Mouse (Mus musculus): ENCODE results near the gene Gm20538. TPM values are rescaled to one million over a fixed set of nuclear protein-coding genes. Genes with fewer than 3 reads are reported as not detected.

Gm20538 gene
- polyA plus RNA-seq (2016; fragmentation: Nextera tagmentation; extraction: Ambion mirVana): not detected in 2 replicates

- ATAC-seq: no peak
- Histone ChIP-seq H3K4me2 (peak within 1 kb of the TSS; percentile 88; the same call in 1 of the 2 replicates), H3K9me3 (replicated peaks) (no peaks in the 10 kb centered on the region), H3K27ac (no peak within 1 kb of the TSS), H3K4me1 (peaks cover 21% of the 10 kb centered on the region), H3K36me3 (peaks cover 59% of the 10 kb centered on the region), H3K27me3 (replicated peaks) (0 out of 2 replicates have a peak, but pooled peaks cover 2% of the 10 kb centered on the region), H3K9ac (no peak within 1 kb of the TSS), H3K4me3 (no peak within 1 kb of the TSS)
- 88% methylated on average over 4 of the region's 4 CpGs for WGBS (ENCODE audit: insufficient replicate concordance)
Measured at GRCm38 (mm10) chr19:44552731-44553130, at the start of gene Gm20538. Gene Gm20538 (minus strand): TSS chr19:44552831.

DNA sequence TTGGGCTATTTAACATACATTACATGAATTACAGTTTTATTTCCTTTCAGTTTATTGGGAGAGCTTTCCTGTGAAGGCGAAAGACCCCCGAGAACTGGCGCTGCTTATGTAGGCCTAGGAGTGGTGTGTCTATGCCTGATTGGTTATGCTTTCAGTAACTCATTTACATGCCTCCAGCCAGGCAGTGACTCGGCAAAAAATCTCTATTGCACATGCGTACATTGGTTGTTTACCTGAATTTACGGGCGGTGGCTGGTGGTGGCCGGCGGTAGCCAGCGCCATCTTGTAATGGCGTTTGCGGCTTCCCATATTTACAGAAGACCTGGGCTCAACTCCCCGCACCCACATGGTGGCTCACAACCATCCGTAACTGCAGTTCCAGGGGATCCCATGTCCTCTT lies 41.5 kb upstream of the Gm20538 start:
- H3K9ac ChIP-seq: no peak overlapping the region
- no peaks in the 10 kb centered on the region for H3K36me3 ChIP-seq
- no peak for ATAC-seq
- H3K4me1 ChIP-seq: no peaks in the 10 kb centered on the region
- no peak overlapping the region for H3K27ac ChIP-seq
- peaks cover 35% of the 10 kb centered on the region; the same call in 1 of the 2 replicates for H3K27me3 ChIP-seq (replicated peaks)
- H3K4me3 ChIP-seq: no peak overlapping the region
- no peak overlapping the region for H3K4me2 ChIP-seq
- H3K9me3 ChIP-seq (replicated peaks): no peaks in the 10 kb centered on the region
- 85% methylated on average over 14 of the region's 14 CpGs for WGBS (ENCODE audit: insufficient replicate concordance)

DNA sequence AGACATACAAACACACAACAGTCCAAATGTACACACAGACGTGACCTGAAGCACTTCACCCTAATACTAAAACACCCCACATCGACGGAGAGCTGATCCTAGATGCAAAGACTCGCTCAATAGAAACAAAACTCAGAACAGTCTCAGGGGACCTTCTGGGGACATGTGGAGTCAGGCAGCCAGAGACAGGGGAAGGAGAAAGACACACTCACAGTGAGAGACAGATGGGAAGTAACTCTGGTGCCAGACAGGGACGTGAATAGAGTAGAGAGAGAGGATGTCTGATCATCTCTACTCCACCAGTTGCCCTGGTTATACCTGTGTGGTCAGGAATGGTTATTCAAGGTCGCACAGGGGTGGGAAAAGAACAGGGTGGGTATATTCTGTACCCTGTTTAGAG lies 39.0 kb upstream of the Gm20538 start:
- Histone ChIP-seq H3K36me3 (no peaks in the 10 kb centered on the region), H3K27me3 (replicated peaks) (peaks cover 42% of the 10 kb centered on the region), H3K4me2 (no peak overlapping the region), H3K9me3 (replicated peaks) (no peaks in the 10 kb centered on the region), H3K27ac (no peak overlapping the region), H3K4me1 (no peaks in the 10 kb centered on the region), H3K4me3 (no peak overlapping the region), H3K9ac (no peak overlapping the region)
- no peak for ATAC-seq
- 59% methylated on average over 6 of the region's 6 CpGs for WGBS (ENCODE audit: insufficient replicate concordance)

- Histone ChIP-seq H3K27me3 (replicated peaks) (peaks cover 44% of the 10 kb centered on the region), H3K9ac (no peak overlapping the region), H3K4me1 (no peaks in the 10 kb centered on the region), H3K36me3 (no peaks in the 10 kb centered on the region), H3K27ac (no peak overlapping the region), H3K4me3 (no peak overlapping the region), H3K9me3 (replicated peaks) (no peaks in the 10 kb centered on the region), H3K4me2 (no peak overlapping the region)
- WGBS (ENCODE audit: insufficient replicate concordance): 70% methylated on average over 18 of the region's 18 CpGs
- ATAC-seq: no peak
Measured at GRCm38 (mm10) chr19:44590992-44591391, 38.4 kb upstream of the Gm20538 start.

DNA sequence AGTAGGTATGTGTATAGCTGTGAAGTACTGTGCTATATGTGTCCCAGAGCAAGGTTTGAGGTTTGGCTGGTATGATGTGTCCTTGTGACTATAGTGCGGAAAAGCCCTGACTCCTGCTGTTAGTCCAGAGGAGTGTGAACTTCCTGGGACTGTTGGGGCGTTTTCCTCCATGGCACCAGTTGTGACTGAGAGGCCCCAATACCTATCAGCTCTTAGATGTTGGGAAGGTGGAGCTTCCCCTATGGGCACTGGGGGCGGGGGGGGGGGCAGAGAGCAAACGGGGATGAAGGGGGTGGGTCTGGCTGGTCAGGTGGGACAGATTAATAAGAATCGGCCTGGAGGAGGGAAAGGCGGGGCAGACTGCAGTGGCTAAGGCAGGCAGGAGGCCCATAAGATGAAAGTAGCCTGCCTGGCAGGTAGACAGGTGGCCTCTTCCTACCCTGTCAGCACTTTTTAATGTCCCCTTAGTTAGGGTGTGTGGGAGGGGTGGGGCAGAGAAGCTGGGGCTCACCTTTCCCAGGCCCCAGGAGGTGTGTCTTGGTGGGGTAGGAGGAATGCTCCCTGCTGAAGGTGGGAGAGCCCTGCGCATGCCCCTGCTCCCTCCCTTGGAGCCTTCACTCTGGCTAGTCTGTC lies 37.1 kb upstream of the Gm20538 start:
- peaks cover 56% of the 10 kb centered on the region for H3K27me3 ChIP-seq (replicated peaks)
- no peak overlapping the region for H3K27ac ChIP-seq
- no peak for ATAC-seq
- H3K9ac ChIP-seq: no peak overlapping the region
- H3K4me3 ChIP-seq: no peak overlapping the region
- no peak overlapping the region for H3K4me2 ChIP-seq
- no peaks in the 10 kb centered on the region for H3K4me1 ChIP-seq
- 42% methylated on average over 7 of the region's 7 CpGs for WGBS (ENCODE audit: insufficient replicate concordance)
- no peaks in the 10 kb centered on the region for H3K9me3 ChIP-seq (replicated peaks)
- no peaks in the 10 kb centered on the region for H3K36me3 ChIP-seq

DNA sequence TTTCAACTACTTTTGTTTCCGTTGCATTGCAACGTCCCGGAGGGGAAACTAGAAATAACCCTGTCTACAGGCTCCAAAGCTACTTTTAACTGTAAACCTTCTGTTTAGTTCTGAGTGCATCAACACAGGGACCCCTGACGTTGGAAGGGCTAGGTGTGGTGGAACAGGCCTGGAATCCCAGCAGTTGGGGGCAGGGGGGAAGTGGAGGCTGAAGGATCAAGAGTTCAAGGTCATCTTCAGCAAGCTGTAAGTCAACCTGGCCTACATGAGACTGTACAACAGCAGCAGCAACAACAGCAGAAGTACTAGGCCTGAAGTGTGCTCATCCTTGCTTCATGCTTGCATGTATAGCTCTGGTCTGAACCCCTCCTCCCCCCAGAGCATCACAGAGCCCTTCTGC lies 35.4 kb upstream of the Gm20538 start:
- Histone ChIP-seq H3K27ac (no peak overlapping the region), H3K9ac (no peak overlapping the region), H3K27me3 (replicated peaks) (peaks cover 73% of the 10 kb centered on the region), H3K4me1 (no peaks in the 10 kb centered on the region), H3K4me2 (no peak overlapping the region), H3K36me3 (no peaks in the 10 kb centered on the region), H3K9me3 (replicated peaks) (no peaks in the 10 kb centered on the region), H3K4me3 (no peak overlapping the region)
- 25% methylated on average over 4 of the region's 4 CpGs for WGBS (ENCODE audit: insufficient replicate concordance)
- no peak for ATAC-seq

GRCm38 (mm10) chr19:44582638-44583309 lies 30.1 kb upstream of the Gm20538 start:
- ATAC-seq: peak; percentile 68
- Histone ChIP-seq H3K9ac (no peak overlapping the region), H3K27me3 (replicated peaks) (peaks cover 60% of the 10 kb centered on the region), H3K36me3 (no peaks in the 10 kb centered on the region), H3K4me2 (no peak overlapping the region), H3K9me3 (replicated peaks) (no peaks in the 10 kb centered on the region), H3K4me3 (no peak overlapping the region), H3K27ac (no peak overlapping the region), H3K4me1 (no peaks in the 10 kb centered on the region)
- 32% methylated on average over 9 of the region's 9 CpGs for WGBS (ENCODE audit: insufficient replicate concordance)

- no peak for ATAC-seq
- no peaks in the 10 kb centered on the region for H3K9me3 ChIP-seq (replicated peaks)
- H3K9ac ChIP-seq: no peak overlapping the region
- H3K36me3 ChIP-seq: no peaks in the 10 kb centered on the region
- no peaks in the 10 kb centered on the region for H3K4me1 ChIP-seq
- H3K27ac ChIP-seq: no peak overlapping the region
- peaks cover 53% of the 10 kb centered on the region for H3K27me3 ChIP-seq (replicated peaks)
- no peak overlapping the region for H3K4me3 ChIP-seq
- H3K4me2 ChIP-seq: no peak overlapping the region
- WGBS (ENCODE audit: insufficient replicate concordance): 85% methylated on average over 10 of the region's 10 CpGs
Measured at GRCm38 (mm10) chr19:44582103-44582502, 29.5 kb upstream of the Gm20538 start.

DNA sequence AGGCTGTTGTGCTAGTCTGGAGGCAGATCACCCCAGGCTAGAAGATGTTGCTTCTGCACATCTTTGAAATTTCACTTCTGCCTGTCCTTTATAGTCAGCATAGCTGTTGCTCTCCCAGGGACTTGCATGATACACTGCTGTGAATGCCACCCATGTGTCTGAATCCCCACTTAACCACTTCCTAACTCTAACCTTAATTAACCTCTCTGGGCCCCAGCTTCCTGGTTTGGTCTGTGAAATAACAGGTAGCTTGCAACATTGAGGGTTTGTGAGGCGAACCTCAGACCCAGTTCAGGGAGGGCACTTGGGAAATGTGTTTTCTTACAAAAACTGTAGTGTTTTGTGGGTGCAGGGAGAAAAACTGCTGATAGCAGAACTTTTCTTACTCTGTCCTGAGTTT lies 25.4 kb upstream of the Gm20538 start:
- no peak overlapping the region for H3K27ac ChIP-seq
- no peaks in the 10 kb centered on the region for H3K4me1 ChIP-seq
- H3K4me2 ChIP-seq: no peak overlapping the region
- no peak overlapping the region for H3K4me3 ChIP-seq
- H3K9me3 ChIP-seq (replicated peaks): no peaks in the 10 kb centered on the region
- 0 out of 2 replicates have a peak, but pooled peaks cover 12% of the 10 kb centered on the region for H3K27me3 ChIP-seq (replicated peaks)
- H3K9ac ChIP-seq: no peak overlapping the region
- peaks cover 25% of the 10 kb centered on the region for H3K36me3 ChIP-seq
- no peak for ATAC-seq
- 42% methylated on average over 1 of the region's 1 CpGs for WGBS (ENCODE audit: insufficient replicate concordance)

- no peak overlapping the region for H3K4me2 ChIP-seq
- no peak for ATAC-seq
- no peaks in the 10 kb centered on the region for H3K27me3 ChIP-seq (replicated peaks)
- no peaks in the 10 kb centered on the region for H3K4me1 ChIP-seq
- no peak overlapping the region for H3K4me3 ChIP-seq
- H3K9ac ChIP-seq: no peak overlapping the region
- no peak overlapping the region for H3K27ac ChIP-seq
- peaks cover 43% of the 10 kb centered on the region for H3K36me3 ChIP-seq
- WGBS (ENCODE audit: insufficient replicate concordance): 74% methylated on average over 7 of the region's 7 CpGs
- no peaks in the 10 kb centered on the region for H3K9me3 ChIP-seq (replicated peaks)
Measured at GRCm38 (mm10) chr19:44576275-44576674, 23.6 kb upstream of the Gm20538 start.

DNA sequence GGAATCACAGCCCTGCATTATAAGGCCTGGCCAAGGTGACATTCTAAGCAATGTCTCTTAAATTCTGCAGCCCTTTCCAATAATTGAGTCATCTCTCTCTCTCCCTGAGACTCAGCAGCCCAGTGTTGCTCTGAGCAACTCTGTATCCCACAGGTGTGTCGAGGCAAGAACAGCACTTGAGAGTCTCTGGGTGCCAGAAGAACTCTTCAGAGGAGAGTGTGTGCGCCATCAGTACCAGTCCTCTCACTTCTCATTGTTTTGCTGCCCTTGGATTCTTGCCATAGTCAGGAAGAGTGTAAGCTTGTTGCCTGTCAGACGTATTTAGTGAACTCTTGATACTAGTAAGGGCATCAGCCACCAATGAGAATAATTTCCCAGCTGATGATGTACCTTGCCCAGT lies 15.1 kb upstream of the Gm20538 start:
- ATAC-seq: no peak
- H3K4me3 ChIP-seq: no peak overlapping the region
- H3K9me3 ChIP-seq (replicated peaks): no peaks in the 10 kb centered on the region
- peaks cover 15% of the 10 kb centered on the region for H3K4me1 ChIP-seq
- H3K27me3 ChIP-seq (replicated peaks): no peaks in the 10 kb centered on the region
- no peak overlapping the region for H3K4me2 ChIP-seq
- WGBS (ENCODE audit: insufficient replicate concordance): 77% methylated on average over 3 of the region's 3 CpGs
- H3K36me3 ChIP-seq: peaks cover 87% of the 10 kb centered on the region
- H3K27ac ChIP-seq: no peak overlapping the region
- H3K9ac ChIP-seq: no peak overlapping the region

- Histone ChIP-seq H3K4me2 (peak overlapping the region; percentile 83), H3K4me1 (peaks cover 15% of the 10 kb centered on the region), H3K4me3 (0 out of 2 replicates have a peak overlapping the region, but pooled peaks have one; percentile 77), H3K9ac (no peak overlapping the region), H3K36me3 (peaks cover 49% of the 10 kb centered on the region), H3K27ac (no peak overlapping the region), H3K9me3 (replicated peaks) (no peaks in the 10 kb centered on the region), H3K27me3 (replicated peaks) (peaks cover 3% of the 10 kb centered on the region; the same call in 1 of the 2 replicates)
- ATAC-seq: no peak
- WGBS (ENCODE audit: insufficient replicate concordance): 92% methylated on average over 14 of the region's 14 CpGs
Measured at GRCm38 (mm10) chr19:44564006-44564405, 11.4 kb upstream of the Gm20538 start.

All from liver, embryonic 12.5 days (tissue).